Mouse (Mus musculus): Measurements from ENCODE around the gene Fat2.

DNA sequence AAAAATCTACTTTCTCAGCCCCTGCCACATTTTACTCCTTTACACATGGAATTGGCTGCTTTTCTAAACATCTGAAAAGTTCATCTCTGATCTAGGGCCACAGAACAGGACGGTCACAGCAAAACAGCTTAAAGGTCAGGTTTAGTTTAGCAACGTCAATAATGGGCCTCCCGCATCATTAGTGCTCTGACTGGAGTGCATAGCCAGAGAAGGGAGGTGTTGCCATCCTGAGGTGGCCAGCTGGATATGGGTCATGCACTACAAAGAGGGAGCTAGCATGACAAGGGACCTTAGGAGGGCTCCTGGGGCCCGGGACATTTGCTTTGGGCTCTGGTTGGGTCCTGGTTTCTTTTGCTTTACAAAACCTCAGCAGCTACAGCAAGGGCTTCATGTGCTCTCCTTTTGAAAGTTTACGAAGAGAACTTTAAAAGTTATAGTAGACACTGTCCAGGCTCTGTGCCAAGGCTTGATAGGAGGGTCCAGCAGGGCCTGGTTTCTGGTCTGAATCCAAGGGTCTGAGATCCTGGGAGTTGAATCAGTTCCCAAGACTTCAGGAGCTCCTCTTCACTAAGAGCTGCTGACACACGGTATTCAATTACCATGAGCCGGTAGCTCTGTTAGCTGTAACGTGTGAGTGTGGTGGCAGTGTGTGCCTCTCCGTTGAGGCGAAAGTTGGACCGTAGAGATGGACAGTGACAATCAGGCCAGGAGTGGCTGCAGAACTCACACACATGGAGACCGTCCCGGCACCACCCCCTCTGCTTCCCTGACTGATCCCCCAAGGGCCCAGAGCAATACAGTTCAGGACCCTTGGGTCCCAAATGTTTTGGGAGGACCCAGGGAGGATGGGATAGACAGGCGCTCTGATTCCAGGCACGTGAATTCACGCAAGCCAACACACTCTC lies 6.2 kb downstream of the Fat2 start:
- TF ChIP-seq EP300 (IDR thresholded peaks at IDR 0.05) (no peak), CTCF (IDR thresholded peaks at IDR 0.05) (no peak)
